13 mouse cellular contexts compared by ENCODE assay signal in the genomic region with DNA sequence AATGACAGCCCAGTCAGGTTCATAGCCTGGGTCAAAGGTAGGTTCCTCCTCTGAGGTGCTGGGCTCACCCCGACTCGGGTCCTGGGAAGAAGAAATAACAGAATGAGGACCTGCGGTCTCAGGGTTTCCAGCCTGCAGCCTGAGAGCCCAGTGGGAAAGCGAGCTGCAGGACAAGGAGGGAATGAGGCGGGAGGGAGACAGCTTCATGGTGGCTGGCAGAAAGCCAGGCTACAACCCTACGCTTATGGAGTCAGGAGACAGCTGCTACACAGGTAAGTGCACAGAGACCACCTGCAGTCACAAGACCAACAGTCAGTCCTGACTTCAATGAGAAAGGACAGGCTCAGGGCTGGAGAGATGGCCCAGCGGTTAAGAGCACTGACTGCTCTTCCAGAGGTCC. TPM values are rescaled to one million over a fixed set of nuclear protein-coding genes. Genes with fewer than 3 reads are reported as not detected.
A peak's percentile ranks its signal among the peaks of the same experiment; 100 is the strongest.
DNase-seq lines count a peak whose midpoint lies in the region.
"Had no signal": no experiment of that assay in that cellular context is flagged by ENCODE, and none has a peak within 500 bp of the region (broad histone marks: within the 10 kb centered on the region; RNA-seq: fewer than 3 reads in every experiment).

No protein-coding gene starts in this region.

- peak; percentile 49 for DNase-seq in cerebellum, adult 11 months
- no peak for DNase-seq in cerebellum, postnatal 36 days
- peak; percentile 93 for DNase-seq in heart, adult 11 months
- DNase-seq in heart, postnatal 4 days: no peak
- peak; percentile 33 for DNase-seq in kidney, postnatal 10 days
- no peak for DNase-seq in kidney, postnatal 36 days
- peak; percentile 68 for DNase-seq in cerebellum, adult 9-10 months
- no peak for DNase-seq in spleen, postnatal 14 days (ENCODE audit: low spot score in 2 of 2)
- DNase-seq: adrenal gland, adult 8-10 months; heart, postnatal 14 days; liver; liver, postnatal 0 days; thymus, postnatal 14 days had no signal

RNA-seq across cellular contexts. Expression of a gene that starts 2.0 kb away (rescaled TPM):
- total RNA-seq in heart, postnatal 4 days (2021): 10 to 100 TPM; 70.6 to 82.6 TPM

RNA-seq across cellular contexts. Expression of a gene that starts 2.1 kb away (rescaled TPM):
- total RNA-seq in heart, postnatal 4 days (2021): 10 to 100 TPM; 33.0 to 38.0 TPM

RNA-seq across cellular contexts. Expression of a gene that starts 10.1 kb away (rescaled TPM):
- total RNA-seq in heart, postnatal 4 days (2021): 10 to 100 TPM; 19.6 to 19.9 TPM

RNA-seq across cellular contexts. Expression of a gene that starts 22.8 kb away (rescaled TPM):
- total RNA-seq in heart, postnatal 4 days (2021): 100 to 1,000 TPM; 237 to 248 TPM

RNA-seq across cellular contexts. Expression of a gene that starts 30.3 kb away (rescaled TPM):
- 10 to 100 TPM; 34.9 to 37.2 TPM for total RNA-seq in heart, postnatal 4 days (2021)

Comparison
In these comparisons a context has a peak if more than half of its experiments do, and no peak if none do; other contexts are left out.
1. DNase-seq: peak in cerebellum, adult 11 months (single experiment), heart, adult 11 months (single experiment), kidney, postnatal 10 days (single experiment) and cerebellum, adult 9-10 months (single experiment); none in cerebellum, postnatal 36 days (0 of 2), heart, postnatal 4 days (single experiment), kidney, postnatal 36 days (0 of 2) and spleen, postnatal 14 days (0 of 2).